Mouse (Mus musculus): ENCODE measurements around the gene As3mt. TPM values are rescaled to one million over a fixed set of nuclear protein-coding genes. Genes with fewer than 3 reads are reported as not detected.
"Not testable (repeated sequence)": the region's sequence is repeated elsewhere in the genome, so short reads cannot be mapped to it uniquely, and the experiment has no call there.

The As3mt gene
- total RNA-seq, 2 experiments from 2014 or later: 66.4 to 71.2 TPM

DNA sequence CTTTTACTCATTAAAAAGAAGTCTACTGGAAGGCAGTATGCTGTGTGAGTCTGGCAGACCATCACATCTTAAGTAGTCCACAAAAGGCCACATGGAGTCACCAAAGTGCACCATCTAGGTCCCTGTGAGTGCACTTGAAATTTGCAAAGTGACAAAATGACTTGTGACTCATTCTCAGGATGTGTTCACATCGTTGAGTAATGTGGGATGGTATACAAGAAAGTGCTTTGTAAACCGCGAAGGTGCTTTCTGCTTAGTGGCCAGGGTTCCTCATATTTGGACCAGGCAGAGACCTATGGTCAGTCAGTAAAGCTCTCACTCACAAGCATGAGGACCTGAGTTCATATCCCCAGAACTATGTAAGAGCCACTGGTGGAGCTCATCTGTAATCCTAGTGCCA, 40.5 kb downstream of the As3mt start:
- no peak for DNase-seq

- no peak for DNase-seq
These were observed 45.0 kb downstream of the As3mt start for GRCm38 (mm10) chr19:46752235-46752634.

DNA sequence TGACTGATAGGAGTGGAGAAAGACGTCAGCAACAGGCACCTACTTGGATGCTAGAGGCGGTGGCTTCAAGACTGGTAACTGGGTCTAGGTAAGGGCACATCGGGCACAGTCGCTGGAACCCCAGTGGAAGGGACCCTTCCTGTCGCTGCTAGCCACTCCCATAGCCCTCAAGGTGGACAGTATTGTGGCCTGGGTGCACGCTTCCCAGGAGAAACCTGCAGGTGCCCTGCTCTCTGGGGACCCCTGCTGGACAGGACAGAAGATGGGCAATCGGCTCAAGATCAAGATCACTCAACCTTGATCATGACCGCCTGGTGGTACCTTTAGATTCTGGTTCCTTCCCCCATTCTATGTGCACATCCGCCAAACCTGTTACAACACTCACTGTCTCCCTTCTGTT, 47.8 kb downstream of the As3mt start:
- DNase-seq: peak; percentile 45

DNA sequence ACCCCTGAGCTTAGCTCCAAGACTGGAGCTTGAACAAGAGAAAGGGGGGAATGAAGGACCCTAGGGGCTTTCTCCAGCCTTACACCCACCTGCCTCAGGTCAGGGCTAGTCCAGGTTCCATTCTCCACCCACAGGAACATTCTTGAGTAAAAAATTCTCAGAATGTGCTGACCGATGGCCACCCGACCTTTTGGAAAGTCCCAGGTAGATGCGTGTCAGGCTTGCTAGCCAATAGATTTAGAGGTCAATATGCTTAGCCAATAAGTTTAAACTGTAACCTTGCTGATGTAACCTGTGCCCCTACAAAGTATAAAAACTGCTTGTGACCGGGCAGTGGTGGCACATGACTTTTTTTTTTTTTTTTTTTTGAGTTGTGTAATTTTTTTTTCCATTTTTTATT, 49.0 kb downstream of the As3mt start:
- no peak for DNase-seq

DNA sequence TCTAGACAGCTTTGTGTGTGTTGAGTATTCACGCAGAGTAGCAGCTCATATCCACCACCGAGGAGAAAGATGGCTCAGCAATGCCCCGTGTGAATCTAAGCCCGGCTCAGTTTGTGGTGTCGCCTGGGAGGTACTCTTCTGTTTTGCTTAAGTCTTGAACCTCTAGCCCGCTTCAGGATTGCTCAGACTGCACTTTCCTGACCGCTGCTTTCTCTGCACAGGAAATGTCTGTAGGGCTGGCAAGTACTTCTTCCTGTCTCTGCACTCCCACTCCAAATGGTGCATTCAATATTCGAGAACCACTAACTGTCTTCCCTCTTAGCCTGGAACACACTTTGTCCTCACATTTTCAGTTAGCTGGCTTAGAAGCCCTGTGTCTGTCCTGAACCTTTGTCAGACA, 51.8 kb downstream of the As3mt start:
- no peak for DNase-seq

GRCm38 (mm10) chr19:46759909-46760308, 52.7 kb downstream of the As3mt start:
- not testable (repeated sequence) for DNase-seq

DNA sequence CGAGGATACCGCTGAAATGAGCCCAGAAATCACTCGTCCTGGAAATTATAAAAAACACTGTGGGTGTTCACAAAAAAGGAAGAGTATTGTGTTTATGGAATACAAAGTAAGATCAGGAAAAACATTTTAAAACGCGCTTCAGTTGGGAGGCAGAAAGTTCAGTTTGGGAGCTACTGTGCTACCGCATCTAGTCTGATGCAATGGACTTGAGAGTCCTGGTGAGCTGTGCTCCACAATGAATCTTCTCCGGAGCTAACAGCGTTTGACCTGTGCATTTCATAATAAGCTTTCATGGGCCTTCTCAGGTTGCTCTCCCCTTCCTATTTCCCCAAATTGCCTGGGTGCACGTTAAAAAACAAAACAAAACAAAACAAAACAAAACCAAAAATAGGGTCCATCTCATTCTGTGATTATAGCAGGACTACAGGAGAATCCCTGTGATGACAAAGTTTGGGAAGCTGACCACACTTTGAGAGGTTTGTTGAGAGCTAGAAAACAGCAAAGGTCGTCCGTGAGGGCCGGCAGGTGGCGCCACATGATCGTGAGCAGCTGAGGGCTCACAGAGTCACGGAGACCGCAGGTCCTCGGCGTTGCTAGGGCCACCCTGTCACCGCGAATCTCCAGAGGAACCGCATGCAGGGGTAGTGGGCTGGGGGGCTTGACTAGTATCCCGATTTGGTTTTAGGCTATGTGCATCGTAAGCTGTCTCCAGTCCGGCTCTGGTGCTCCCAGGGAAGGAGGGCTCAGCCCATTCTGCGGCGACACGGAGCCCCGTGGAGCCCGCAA, 53.3 kb downstream of the As3mt start:
- peak; percentile 89 for DNase-seq

DNA sequence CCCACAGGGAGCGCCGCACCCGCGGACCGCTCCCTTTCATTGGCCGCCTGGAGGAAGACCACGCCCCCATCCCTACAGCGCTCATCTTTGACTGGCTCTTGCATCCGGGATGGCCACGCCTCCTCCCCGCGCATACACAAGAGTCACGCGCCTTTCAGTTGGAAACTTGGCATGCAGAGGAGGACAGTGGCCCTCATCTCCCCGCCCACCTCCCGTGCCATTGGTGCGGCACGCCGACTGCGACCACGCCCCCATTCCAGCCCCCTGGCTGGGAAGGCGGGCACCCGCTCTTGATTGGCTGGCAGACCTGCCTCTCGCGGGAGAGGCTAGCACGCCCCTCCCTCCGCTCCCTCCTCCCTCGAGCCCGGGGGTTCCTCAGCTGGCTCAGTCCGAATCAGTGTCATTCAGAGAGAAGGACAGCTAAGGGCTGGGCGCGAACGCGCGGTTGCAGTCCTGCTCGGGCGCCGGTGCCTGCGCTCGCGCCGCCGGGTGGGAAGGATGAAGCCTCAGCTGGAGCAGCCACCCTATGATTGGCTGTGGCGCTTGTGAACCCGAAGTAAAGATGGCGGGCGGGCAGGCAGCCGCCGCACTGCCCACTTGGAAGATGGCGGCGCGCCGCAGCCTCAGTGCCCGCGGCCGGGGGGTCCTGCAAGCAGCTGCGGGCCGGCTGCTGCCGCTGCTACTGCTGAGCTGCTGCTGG, 54.1 kb downstream of the As3mt start, which contains the start of gene Cnnm2:
TSS of gene Cnnm2 (plus strand) at position 350 of the 700 bp plus-strand sequence.
- DNase-seq: peak; percentile 99

GRCm38 (mm10) chr19:46761971-46762290, 54.7 kb downstream of the As3mt start:
- DNase-seq: no peak

- DNase-seq: peak; percentile 36
These were observed 55.2 kb downstream of the As3mt start for GRCm38 (mm10) chr19:46762291-46762991.

GRCm38 (mm10) chr19:46762992-46763342, 55.7 kb downstream of the As3mt start:
- no peak for DNase-seq

DNA sequence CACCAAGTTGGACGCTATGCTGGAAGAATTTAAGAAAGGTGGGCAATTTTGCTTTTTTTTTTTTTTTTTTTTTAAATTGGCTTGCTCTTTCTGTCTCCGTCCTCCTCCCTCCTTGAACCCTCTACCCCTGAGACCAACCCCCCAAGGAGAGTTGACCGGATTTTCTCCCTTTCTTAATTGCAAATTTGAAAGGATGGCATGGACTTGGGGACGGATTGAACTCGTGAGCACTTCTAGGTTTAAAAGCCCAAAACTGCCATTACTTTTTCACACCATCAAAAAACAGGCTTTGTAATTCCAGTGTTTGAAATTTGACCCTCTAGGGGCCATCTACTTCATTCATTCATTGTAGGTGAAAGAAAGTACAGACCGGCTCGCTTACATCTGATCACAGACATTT, 56.1 kb downstream of the As3mt start:
- no peak for DNase-seq

- DNase-seq: no peak
These were observed 56.9 kb downstream of the As3mt start for GRCm38 (mm10) chr19:46763932-46764762.

- no peak for DNase-seq
These were observed 57.5 kb downstream of the As3mt start for GRCm38 (mm10) chr19:46764763-46765117.

DNA sequence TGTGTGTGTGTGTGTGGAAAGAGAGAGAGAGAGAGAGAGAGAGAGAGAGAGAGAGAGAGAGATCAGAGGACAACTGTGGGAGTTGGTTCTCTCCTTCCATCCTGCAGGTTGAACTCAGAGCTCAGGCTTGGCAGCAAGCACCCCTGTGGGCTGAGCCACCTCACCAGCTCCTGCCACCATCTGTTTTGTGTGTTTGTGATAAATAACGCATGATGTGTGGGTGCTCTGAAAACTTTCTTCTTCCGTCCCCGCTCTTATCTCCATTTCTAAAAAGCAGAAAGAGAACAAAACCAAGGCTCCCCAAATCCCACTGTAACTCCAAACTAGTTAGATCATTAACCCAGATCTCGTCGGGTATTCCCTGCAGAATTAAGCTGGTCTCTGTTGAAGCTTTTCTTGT, 58.9 kb downstream of the As3mt start:
- DNase-seq: no peak

GRCm38 (mm10) chr19:46769759-46770158, 62.5 kb downstream of the As3mt start:
- no peak for DNase-seq

DNA sequence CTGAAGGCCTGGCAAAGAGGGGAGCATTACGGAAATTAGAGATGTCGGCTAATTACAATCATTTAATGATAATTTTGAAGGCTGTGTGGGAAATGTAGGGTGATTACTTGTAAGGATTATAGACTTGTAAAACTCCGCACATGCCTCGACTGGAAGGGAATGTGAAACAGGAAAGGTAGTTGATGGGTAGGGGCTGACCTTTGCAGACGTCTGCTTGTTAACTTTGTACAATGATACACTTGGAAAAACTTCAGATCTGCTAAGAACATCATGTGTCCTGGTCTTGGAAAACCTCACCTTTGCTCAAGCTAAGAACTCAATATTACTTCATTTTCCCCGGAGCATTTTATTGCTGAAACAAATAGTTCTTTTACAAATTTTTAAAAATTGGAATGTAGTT, 64.5 kb downstream of the As3mt start:
- no peak for DNase-seq

GRCm38 (mm10) chr19:46776391-46776790, 69.1 kb downstream of the As3mt start:
- DNase-seq: no peak

- DNase-seq: no peak
These were observed 69.6 kb downstream of the As3mt start for GRCm38 (mm10) chr19:46776850-46777249.

- no peak for DNase-seq
These were observed 70.8 kb downstream of the As3mt start for GRCm38 (mm10) chr19:46777928-46778680.

- not testable (repeated sequence) for DNase-seq
These were observed 71.9 kb downstream of the As3mt start for GRCm38 (mm10) chr19:46779130-46779529.

DNA sequence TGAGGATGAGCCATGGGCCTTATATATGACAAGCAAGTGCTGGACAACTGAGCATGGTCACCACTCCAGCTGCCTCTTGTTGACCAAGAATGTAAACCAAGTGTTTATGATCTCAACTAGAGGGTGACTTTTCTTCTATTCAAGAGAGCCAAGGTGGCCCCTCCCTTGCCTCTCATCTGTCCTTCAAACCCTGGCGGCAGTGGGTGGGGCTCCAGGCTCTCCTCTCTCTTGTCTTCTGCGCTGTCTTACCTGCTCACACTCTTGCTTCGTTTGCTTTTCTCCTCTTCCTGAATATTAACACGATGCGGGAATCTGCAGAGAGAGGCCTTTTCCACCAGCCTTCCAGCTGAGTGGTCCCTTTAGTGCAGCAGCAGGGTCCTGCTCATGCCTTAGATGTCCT, 76.8 kb downstream of the As3mt start:
- DNase-seq: no peak

Measured in gastrocnemius, postnatal 10 days (tissue).